Mouse (Mus musculus): ENCODE data around the gene Cyp8b1. TPM values are rescaled to one million over a fixed set of nuclear protein-coding genes. Genes with fewer than 3 reads are reported as not detected.
A peak's percentile ranks its signal among the peaks of the same experiment; 100 is the strongest.

The Cyp8b1 gene
- polyA plus RNA-seq, 1 experiment from 2014 or later = not detected

GRCm38 (mm10) chr9:121900282-121900855 is 15.7 kb downstream of the Cyp8b1 start:
- no peak overlapping the region for H3K4me2 ChIP-seq (ENCODE audit: low read length)
- H3K9ac ChIP-seq (ENCODE audit: low read length) = no peak overlapping the region
- H3K27ac ChIP-seq (ENCODE audit: low read depth, low read length) = no peak overlapping the region
- no peaks in the 10 kb centered on the region for H3K27me3 ChIP-seq (replicated peaks; ENCODE audit: control insufficient read depth, insufficient read depth, low read length)
- H3K4me1 ChIP-seq (ENCODE audit: control insufficient read depth, insufficient read depth, low read length) = no peaks in the 10 kb centered on the region
- DNase-seq (ENCODE audit: low spot score) = no peak
- WGBS = 86% methylated on average over 5 of the region's 5 CpGs
- H3K36me3 ChIP-seq (ENCODE audit: control insufficient read depth, insufficient read depth, low read length) = no peaks in the 10 kb centered on the region
- H3K9me3 ChIP-seq (replicated peaks; ENCODE audit: control insufficient read depth, low read length) = no peaks in the 10 kb centered on the region
- no peak overlapping the region for H3K4me3 ChIP-seq (ENCODE audit: low read depth, low read length)
- no peak for ATAC-seq

- no peak overlapping the region for H3K9ac ChIP-seq (ENCODE audit: low read length)
- WGBS = 79% methylated on average over 6 of the region's 6 CpGs
- DNase-seq (ENCODE audit: low spot score) = no peak
- H3K9me3 ChIP-seq (replicated peaks; ENCODE audit: control insufficient read depth, low read length) = no peaks in the 10 kb centered on the region
- ATAC-seq = no peak
- no peak overlapping the region for H3K4me2 ChIP-seq (ENCODE audit: low read length)
- no peaks in the 10 kb centered on the region for H3K36me3 ChIP-seq (ENCODE audit: control insufficient read depth, insufficient read depth, low read length)
- H3K27ac ChIP-seq (ENCODE audit: low read depth, low read length) = no peak overlapping the region
- H3K27me3 ChIP-seq (replicated peaks; ENCODE audit: control insufficient read depth, insufficient read depth, low read length) = no peaks in the 10 kb centered on the region
- no peak overlapping the region for H3K4me3 ChIP-seq (ENCODE audit: low read depth, low read length)
- no peaks in the 10 kb centered on the region for H3K4me1 ChIP-seq (ENCODE audit: control insufficient read depth, insufficient read depth, low read length)
Observed at GRCm38 (mm10) chr9:121899306-121899705, 16.8 kb downstream of the Cyp8b1 start.

GRCm38 (mm10) chr9:121898245-121898644 is 17.9 kb downstream of the Cyp8b1 start, which contains the start of gene Ackr2:
Gene Ackr2, plus strand, starts transcription at chr9:121898355.
- no peak for ATAC-seq
- no peak within 1 kb of the TSS for H3K9ac ChIP-seq (ENCODE audit: low read length)
- no peaks in the 10 kb centered on the region for H3K9me3 ChIP-seq (replicated peaks; ENCODE audit: control insufficient read depth, low read length)
- no peaks in the 10 kb centered on the region for H3K4me1 ChIP-seq (ENCODE audit: control insufficient read depth, insufficient read depth, low read length)
- whole genome bisulfite sequencing = 82% methylated on average over 9 of the region's 9 CpGs
- no peak within 1 kb of the TSS for H3K4me3 ChIP-seq (ENCODE audit: low read depth, low read length)
- H3K36me3 ChIP-seq (ENCODE audit: control insufficient read depth, insufficient read depth, low read length) = no peaks in the 10 kb centered on the region
- no peak within 1 kb of the TSS for H3K4me2 ChIP-seq (ENCODE audit: low read length)
- DNase-seq (ENCODE audit: low spot score) = no peak
- H3K27me3 ChIP-seq (replicated peaks; ENCODE audit: control insufficient read depth, insufficient read depth, low read length) = no peaks in the 10 kb centered on the region
- no peak within 1 kb of the TSS for H3K27ac ChIP-seq (ENCODE audit: low read depth, low read length)

- Histone ChIP-seq H3K4me2 (ENCODE audit: low read length) (no peak overlapping the region), H3K27ac (ENCODE audit: low read depth, low read length) (no peak overlapping the region), H3K9me3 (replicated peaks; ENCODE audit: control insufficient read depth, low read length) (no peaks in the 10 kb centered on the region), H3K4me1 (ENCODE audit: control insufficient read depth, insufficient read depth, low read length) (no peaks in the 10 kb centered on the region), H3K36me3 (ENCODE audit: control insufficient read depth, insufficient read depth, low read length) (no peaks in the 10 kb centered on the region), H3K27me3 (replicated peaks; ENCODE audit: control insufficient read depth, insufficient read depth, low read length) (no peaks in the 10 kb centered on the region), H3K9ac (ENCODE audit: low read length) (no peak overlapping the region), H3K4me3 (ENCODE audit: low read depth, low read length) (no peak overlapping the region)
- DNase-seq (ENCODE audit: low spot score) (no peak), ATAC-seq (no peak)
- WGBS = 90% methylated on average over 4 of the region's 4 CpGs
Observed at GRCm38 (mm10) chr9:121896820-121897219, 19.3 kb downstream of the Cyp8b1 start.

GRCm38 (mm10) chr9:121895392-121895993 is 20.6 kb downstream of the Cyp8b1 start:
- Histone ChIP-seq H3K36me3 (ENCODE audit: control insufficient read depth, insufficient read depth, low read length) (no peaks in the 10 kb centered on the region), H3K9me3 (replicated peaks; ENCODE audit: control insufficient read depth, low read length) (no peaks in the 10 kb centered on the region), H3K4me3 (ENCODE audit: low read depth, low read length) (no peak overlapping the region), H3K4me2 (ENCODE audit: low read length) (no peak overlapping the region), H3K4me1 (ENCODE audit: control insufficient read depth, insufficient read depth, low read length) (no peaks in the 10 kb centered on the region), H3K27ac (ENCODE audit: low read depth, low read length) (no peak overlapping the region), H3K27me3 (replicated peaks; ENCODE audit: control insufficient read depth, insufficient read depth, low read length) (no peaks in the 10 kb centered on the region), H3K9ac (ENCODE audit: low read length) (no peak overlapping the region)
- DNase-seq (ENCODE audit: low spot score) (no peak), ATAC-seq (no peak)
- 79% methylated on average over 7 of the region's 7 CpGs for WGBS

GRCm38 (mm10) chr9:121894447-121894846 is 21.7 kb downstream of the Cyp8b1 start:
- no peak for DNase-seq (ENCODE audit: low spot score)
- 83% methylated on average over 7 of the region's 7 CpGs for WGBS
- H3K4me3 ChIP-seq (ENCODE audit: low read depth, low read length) = no peak overlapping the region

GRCm38 (mm10) chr9:121892057-121892687 is 23.9 kb downstream of the Cyp8b1 start:
- no peaks in the 10 kb centered on the region for H3K36me3 ChIP-seq (ENCODE audit: control insufficient read depth, insufficient read depth, low read length)
- H3K4me3 ChIP-seq (ENCODE audit: low read depth, low read length) = no peak overlapping the region
- DNase-seq (ENCODE audit: low spot score) (no peak), ATAC-seq (no peak)
- no peaks in the 10 kb centered on the region for H3K4me1 ChIP-seq (ENCODE audit: control insufficient read depth, insufficient read depth, low read length)
- WGBS = 89% methylated on average over 12 of the region's 12 CpGs
- no peak overlapping the region for H3K27ac ChIP-seq (ENCODE audit: low read depth, low read length)
- H3K9ac ChIP-seq (ENCODE audit: low read length) = no peak overlapping the region
- no peaks in the 10 kb centered on the region for H3K9me3 ChIP-seq (replicated peaks; ENCODE audit: control insufficient read depth, low read length)
- H3K27me3 ChIP-seq (replicated peaks; ENCODE audit: control insufficient read depth, insufficient read depth, low read length) = no peaks in the 10 kb centered on the region
- no peak overlapping the region for H3K4me2 ChIP-seq (ENCODE audit: low read length)

More at GRCm38 (mm10) chr9:121894447-121894846, 21.7 kb downstream of the Cyp8b1 start:
- no peak overlapping the region for H3K9ac ChIP-seq (ENCODE audit: low read length)
- ATAC-seq = no peak
- H3K27me3 ChIP-seq (replicated peaks; ENCODE audit: control insufficient read depth, insufficient read depth, low read length) = no peaks in the 10 kb centered on the region
- H3K9me3 ChIP-seq (replicated peaks; ENCODE audit: control insufficient read depth, low read length) = no peaks in the 10 kb centered on the region
- no peaks in the 10 kb centered on the region for H3K4me1 ChIP-seq (ENCODE audit: control insufficient read depth, insufficient read depth, low read length)
- no peak overlapping the region for H3K27ac ChIP-seq (ENCODE audit: low read depth, low read length)
- no peak overlapping the region for H3K4me2 ChIP-seq (ENCODE audit: low read length)
- no peaks in the 10 kb centered on the region for H3K36me3 ChIP-seq (ENCODE audit: control insufficient read depth, insufficient read depth, low read length)

GRCm38 (mm10) chr9:121891301-121891700 is 24.8 kb downstream of the Cyp8b1 start:
- 87% methylated on average over 9 of the region's 9 CpGs for WGBS
- Histone ChIP-seq H3K4me1 (ENCODE audit: control insufficient read depth, insufficient read depth, low read length) (no peaks in the 10 kb centered on the region), H3K27me3 (replicated peaks; ENCODE audit: control insufficient read depth, insufficient read depth, low read length) (no peaks in the 10 kb centered on the region), H3K27ac (ENCODE audit: low read depth, low read length) (no peak overlapping the region), H3K4me3 (ENCODE audit: low read depth, low read length) (no peak overlapping the region), H3K9ac (ENCODE audit: low read length) (no peak overlapping the region), H3K9me3 (replicated peaks; ENCODE audit: control insufficient read depth, low read length) (no peaks in the 10 kb centered on the region), H3K36me3 (ENCODE audit: control insufficient read depth, insufficient read depth, low read length) (no peaks in the 10 kb centered on the region), H3K4me2 (ENCODE audit: low read length) (no peak overlapping the region)
- DNase-seq (ENCODE audit: low spot score) (no peak), ATAC-seq (no peak)

GRCm38 (mm10) chr9:121890441-121890941 is 25.6 kb downstream of the Cyp8b1 start:
- DNase-seq (ENCODE audit: low spot score) = peak; percentile 4
- Histone ChIP-seq H3K4me1 (ENCODE audit: control insufficient read depth, insufficient read depth, low read length) (no peaks in the 10 kb centered on the region), H3K36me3 (ENCODE audit: control insufficient read depth, insufficient read depth, low read length) (no peaks in the 10 kb centered on the region), H3K9me3 (replicated peaks; ENCODE audit: control insufficient read depth, low read length) (no peaks in the 10 kb centered on the region), H3K27me3 (replicated peaks; ENCODE audit: control insufficient read depth, insufficient read depth, low read length) (no peaks in the 10 kb centered on the region), H3K9ac (ENCODE audit: low read length) (no peak overlapping the region), H3K4me2 (ENCODE audit: low read length) (no peak overlapping the region), H3K4me3 (ENCODE audit: low read depth, low read length) (no peak overlapping the region), H3K27ac (ENCODE audit: low read depth, low read length) (no peak overlapping the region)
- 65% methylated on average over 18 of the region's 18 CpGs for WGBS
- no peak for ATAC-seq
